Mouse (Mus musculus) cerebellum, postnatal 14 days (tissue): ENCODE data around the gene Iqgap2.
A peak's percentile ranks its signal among the peaks of the same experiment; 100 is the strongest.

Experiments used
- DNase-seq, 2 experiments: peaks; one replicate each; pipeline ENCODE4 v3.0.0; 2021; ENCODE audit warnings: mixed read lengths in 2 of 2

Iqgap2 gene

DNA sequence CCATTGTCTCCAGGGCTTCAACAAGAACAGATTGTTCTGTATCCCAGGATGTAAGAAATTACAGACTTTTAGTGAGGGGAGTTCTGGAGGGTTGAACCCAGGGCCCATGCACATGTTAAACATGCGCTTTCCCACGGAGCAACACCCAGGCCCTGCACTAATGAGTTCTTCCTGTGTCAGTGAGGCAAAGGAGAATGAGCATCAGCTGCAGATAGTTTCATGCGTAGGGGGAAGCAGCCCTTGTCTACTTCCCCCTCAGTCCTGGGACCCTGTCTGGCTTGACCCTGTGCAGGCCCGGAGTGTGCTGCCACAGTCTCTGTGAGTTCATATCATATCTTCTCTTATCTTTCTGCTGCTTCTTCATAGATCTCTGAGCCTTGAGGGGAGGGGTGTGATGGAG, 244.5 kb downstream of the Iqgap2 start:
- DNase-seq = no peak

GRCm38 (mm10) chr13:95646687-95647111, 245.0 kb downstream of the Iqgap2 start:
- no peak for DNase-seq

DNA sequence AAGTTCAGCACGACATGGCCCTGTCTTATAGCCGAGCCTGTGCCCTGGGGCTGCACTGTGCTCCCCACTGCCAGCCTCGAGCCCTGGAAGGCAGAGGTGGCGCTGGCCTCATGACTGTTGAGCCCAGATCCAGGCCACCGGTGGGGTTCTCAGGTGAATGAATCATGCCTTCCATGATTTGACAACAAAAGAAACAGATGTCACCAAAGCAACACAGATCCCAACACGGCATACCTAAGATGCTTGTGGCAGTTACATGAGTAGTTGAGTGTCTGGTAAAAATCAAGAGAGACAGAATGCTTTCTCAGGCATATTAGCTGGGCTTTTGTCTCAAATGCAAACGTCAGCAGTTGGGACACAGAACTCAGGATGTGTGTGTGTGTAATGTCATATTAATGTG, 248.0 kb downstream of the Iqgap2 start:
- no peak for DNase-seq

- no peak for DNase-seq
These were observed 250.4 kb downstream of the Iqgap2 start for GRCm38 (mm10) chr13:95641061-95641986.

GRCm38 (mm10) chr13:95640408-95640807, 251.3 kb downstream of the Iqgap2 start:
- DNase-seq = peak in 1 of 2 experiments; percentile 31

DNA sequence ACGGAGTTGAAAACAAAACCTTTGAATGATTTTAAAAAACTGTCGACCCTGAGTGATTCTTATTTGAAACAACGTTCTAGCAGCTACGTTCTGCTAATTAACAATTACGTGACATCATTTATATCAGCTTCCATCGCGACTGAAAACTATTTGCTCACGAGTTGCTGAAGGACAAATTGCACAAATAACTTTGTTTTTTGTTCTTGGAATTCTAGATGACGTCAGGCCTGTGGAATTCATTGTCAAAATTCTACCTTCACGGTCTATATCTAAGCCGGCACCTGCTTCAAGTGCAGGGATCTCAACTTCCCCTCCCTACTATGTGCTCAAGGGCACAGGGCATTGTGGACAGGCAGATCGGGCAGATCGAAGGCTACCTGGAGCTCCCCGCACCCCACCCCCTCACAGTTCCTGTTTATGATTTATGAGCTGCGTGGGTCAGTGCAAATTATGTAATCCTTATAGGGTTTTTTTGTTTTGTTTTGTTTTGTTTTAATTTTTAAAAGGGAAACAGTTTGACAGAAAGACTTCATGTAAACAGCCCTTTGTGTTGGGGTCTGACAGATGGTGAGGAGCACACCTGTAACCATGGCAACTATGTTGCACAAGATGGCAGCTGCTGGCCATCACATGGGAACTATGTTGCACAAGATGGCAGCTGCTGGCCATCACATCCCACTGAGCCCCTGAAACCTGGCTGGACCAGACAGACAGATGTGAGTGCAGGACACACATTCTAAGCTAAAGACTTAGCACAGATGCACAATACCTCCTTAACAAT, 252.2 kb downstream of the Iqgap2 start:
- DNase-seq = peak in 1 of 2 experiments; percentile 40

DNA sequence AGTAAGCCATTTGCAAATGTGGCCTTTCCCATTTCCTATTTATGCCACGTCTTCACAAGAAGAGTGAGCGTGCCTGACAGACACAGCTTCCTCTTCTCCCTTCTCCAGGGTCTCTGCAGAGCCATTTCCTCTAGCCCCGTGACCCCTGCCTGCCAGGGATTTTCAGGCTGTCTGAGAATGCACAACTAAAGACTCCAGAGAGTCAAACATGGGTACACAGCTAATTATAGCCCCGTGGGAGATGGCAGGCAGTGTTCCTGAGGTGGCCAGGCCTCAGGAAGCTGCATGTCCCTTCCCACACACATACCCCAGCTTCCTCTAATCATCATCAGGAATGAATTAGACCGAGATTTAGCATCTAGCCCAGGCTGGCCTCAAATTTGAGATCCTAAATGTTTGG, 252.8 kb downstream of the Iqgap2 start:
- no peak for DNase-seq

DNA sequence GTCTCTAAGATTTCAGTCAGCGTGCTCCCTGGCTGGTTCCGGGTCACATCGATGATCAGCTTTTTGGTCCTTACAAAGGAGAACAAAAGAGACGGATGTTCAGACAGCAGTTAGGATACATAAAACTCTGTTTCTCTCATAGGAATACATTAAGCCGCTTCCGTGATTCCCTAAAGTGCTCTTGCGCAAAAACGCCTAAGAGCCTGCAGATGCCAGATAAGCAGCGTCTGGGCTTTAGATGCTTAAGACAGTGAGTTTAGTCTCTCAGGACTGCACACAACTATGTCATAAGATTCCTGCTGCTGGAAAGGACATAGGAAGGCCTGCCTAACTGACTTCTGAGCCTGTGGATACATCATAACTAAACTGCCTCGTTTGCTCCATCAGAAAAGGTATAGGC, 254.0 kb downstream of the Iqgap2 start:
- no peak for DNase-seq

DNA sequence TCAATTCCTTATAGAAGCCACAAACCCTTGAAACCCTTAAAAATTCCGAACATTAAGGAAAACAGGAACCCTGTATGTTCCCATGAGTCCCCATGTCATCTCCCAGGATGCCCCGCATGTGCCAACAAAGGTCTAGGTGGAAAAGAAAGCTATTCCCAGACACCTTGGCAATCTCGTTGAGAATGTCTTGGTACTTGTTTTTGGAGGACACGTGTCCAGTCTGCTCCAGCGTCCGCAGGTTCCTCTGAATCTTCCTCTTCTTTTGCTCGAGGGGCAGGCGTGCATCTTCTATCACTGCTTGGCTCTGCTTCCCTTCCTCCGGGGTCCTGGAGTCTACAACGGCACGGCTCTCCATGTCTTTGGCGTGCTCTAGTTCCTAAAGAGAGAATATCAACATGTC, 256.4 kb downstream of the Iqgap2 start:
- no peak for DNase-seq

GRCm38 (mm10) chr13:95634451-95634850, 257.3 kb downstream of the Iqgap2 start:
- no peak for DNase-seq

- no peak for DNase-seq
These were observed 258.3 kb downstream of the Iqgap2 start for GRCm38 (mm10) chr13:95633384-95633783.

GRCm38 (mm10) chr13:95632144-95632543, 259.6 kb downstream of the Iqgap2 start:
- DNase-seq = no peak

DNA sequence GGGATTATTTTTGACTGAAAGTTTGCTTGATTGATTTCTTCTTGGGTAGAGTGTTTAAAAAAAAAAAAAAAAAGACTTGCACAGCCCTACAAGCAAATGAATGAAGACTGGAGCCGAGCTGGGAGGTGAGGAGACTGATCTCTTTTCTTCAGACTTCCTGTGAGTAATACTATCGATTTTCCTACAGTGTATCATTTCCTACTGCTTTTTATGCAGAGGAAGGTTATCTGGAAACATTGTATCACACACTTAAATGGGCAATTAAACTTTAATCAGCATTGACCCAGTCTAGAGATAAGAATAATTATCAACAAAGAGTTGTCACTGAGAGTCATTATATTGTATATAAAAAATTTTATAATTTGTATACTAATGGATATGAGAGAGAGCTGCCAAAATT, 261.0 kb downstream of the Iqgap2 start:
- no peak for DNase-seq

- no peak for DNase-seq
These were observed 262.0 kb downstream of the Iqgap2 start for GRCm38 (mm10) chr13:95629751-95630150.

DNA sequence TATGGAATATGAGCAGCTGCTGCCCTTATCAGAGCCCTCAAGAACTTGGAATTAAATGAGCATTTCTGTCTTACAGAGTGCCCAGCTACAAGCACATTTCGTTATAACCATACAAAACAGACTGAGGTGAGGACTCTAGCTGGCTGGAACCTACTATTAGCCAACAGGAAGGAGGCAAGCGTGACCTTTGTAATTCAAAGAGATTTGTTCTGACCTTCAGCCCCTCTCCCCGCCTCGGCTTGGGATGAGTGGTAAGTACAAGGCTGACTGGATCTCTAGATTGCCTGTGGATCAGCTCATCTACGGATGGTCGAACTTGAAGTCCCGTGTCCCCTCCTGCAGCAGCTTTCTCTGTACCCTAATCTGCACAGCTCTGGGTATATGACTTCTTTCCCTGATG, 265.0 kb downstream of the Iqgap2 start:
- no peak for DNase-seq

DNA sequence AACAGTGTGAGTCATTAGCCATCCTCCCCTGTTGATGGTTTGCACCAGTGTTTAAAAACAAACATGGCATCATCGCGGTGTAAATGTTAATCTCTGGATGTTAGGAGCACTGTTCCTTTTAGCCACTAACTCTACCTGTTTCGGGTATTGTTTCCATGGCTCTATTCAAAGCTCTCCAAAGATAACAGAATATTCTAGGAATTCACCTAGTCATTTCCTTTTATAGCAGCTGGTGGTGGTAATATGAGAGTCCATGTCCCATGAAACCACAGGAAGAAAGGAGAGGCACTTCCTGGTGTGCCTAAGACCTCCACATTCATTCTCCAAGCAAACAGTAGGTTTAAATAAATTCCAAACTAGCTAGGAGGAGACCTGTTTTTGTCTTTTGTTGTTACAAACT, 268.7 kb downstream of the Iqgap2 start:
- no peak for DNase-seq

- no peak for DNase-seq
These were observed 270.2 kb downstream of the Iqgap2 start for GRCm38 (mm10) chr13:95621563-95621962.

GRCm38 (mm10) chr13:95618859-95619258, 272.9 kb downstream of the Iqgap2 start:
- DNase-seq = peak in 1 of 2 experiments; percentile 18

DNA sequence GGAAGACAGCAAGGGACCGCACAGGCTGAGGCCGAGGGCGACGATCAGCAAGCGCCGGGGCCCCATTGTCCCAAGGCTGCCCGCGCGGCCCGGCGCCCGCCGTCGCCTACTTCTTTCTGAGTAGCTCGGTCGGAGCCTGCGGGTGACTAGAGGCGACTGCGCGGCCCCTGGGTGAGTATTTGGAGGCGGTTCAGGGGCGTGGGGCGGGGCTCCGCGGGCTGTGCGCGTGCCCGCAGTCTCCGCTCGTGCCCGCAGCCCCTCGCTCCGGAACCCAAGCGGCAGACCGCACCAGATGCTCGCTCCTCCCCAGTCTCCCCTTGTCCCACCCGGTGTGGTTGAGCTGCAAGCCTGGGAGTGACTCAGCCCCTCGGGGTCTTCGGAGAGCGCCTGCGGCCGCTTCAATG, 273.4 kb downstream of the Iqgap2 start, which contains the start of gene F2r:
F2r (minus strand) TSS at position 179 of the 404 bp plus-strand sequence.
- DNase-seq = peak; percentile 73 to 76

GRCm38 (mm10) chr13:95617671-95618171, 274.0 kb downstream of the Iqgap2 start:
- DNase-seq = peak; percentile 5 to 19

GRCm38 (mm10) chr13:95617082-95617670, 274.5 kb downstream of the Iqgap2 start:
- DNase-seq = no peak

GRCm38 (mm10) chr13:95616512-95616911, 275.2 kb downstream of the Iqgap2 start:
- no peak for DNase-seq

DNA sequence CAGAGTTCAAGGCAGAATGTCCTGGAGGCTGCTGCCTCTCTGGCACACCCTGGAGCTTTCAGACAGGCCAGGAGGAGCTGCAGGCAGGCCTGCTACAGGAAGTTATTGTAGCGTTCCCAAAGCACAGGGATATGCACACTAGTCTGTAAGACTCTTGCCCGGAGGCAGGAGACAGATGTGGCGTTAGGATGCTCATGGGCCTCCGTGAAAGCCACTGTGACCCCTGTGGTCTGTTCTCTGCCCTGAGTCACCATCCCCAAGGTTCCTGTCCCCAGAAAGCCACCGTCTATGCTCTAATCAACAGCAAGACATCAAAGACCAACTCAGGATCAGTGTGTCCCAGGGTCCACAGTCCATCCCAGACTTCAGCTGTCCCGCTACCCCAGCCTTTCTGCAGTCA, 277.0 kb downstream of the Iqgap2 start:
- DNase-seq = no peak
